Mouse (Mus musculus): ENCODE measurements around the gene Gsk3b. TPM values are rescaled to one million over a fixed set of nuclear protein-coding genes. Genes with fewer than 3 reads are reported as not detected.

The Gsk3b gene
- polyA plus RNA-seq (2012; rRNA removed) = 44.6 and 45.3 TPM in 2 replicates

DNA sequence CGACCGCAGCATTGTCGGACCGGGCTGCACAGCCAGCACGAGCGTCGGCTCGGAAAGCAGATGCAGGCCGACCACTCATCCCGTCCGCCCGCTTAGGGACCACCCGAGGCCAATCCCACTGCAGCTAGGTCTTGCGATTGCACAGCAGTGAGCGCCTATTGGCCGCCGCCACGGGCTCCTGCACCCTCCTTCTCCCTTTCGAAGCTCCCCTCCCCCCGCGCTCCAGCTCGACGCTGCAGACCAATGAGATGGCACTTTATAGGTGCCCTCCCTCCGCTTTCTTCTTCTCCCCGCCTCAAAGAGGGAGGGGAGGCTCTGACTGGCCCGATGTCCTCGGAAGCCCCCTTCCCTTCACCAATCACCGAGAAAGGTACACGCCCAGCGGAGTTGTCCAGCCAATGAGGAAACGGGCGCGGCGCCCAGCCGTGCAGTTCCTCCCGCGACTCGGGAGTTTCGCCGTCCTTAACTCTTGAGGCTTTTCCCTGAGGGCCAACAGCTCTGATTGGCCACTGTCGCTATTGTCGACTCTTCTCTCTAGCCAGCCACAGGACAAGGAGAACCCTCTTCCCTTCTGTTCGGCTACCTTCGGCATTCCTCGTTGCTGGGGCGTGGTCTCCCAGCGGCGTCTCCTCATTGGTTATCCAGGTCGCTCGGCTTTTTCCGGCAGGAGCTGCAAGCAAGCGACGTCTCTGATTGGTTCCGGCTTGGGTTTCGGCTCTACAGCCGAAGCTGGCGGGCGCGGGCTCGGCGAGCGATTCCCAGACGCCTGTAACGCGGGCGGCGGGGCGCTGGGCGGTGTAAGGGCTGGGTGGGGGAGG, at the start of gene Gsk3b:
Gene Gsk3b (plus strand): TSS at position 373 of the 818 bp plus-strand sequence.
- DNase-seq (ENCODE audit: extremely low spot score in 1 of 2, low spot score in 1 of 2) = peak; percentile 100

DNA sequence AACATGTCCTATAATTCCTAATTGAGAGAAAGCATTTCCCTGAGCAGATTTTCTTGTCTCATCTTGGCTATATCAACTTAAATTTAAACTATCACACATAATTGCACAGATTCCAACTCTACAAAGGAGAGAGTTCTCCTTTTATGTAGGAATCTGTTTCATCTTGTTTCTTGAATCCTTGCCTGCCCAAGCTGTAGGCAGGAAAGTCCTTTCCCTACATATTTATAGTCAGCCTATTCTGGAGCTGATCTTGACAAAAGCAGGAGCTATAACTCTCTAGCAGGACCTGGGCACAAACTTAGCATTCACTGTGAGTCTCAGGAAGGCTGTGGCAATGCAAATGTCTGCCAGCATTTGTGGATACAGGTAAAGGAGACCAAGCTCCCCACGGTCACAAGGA, 46.6 kb upstream of the Gsk3b start:
- peak in 1 of 2 experiments; percentile 18 for DNase-seq (ENCODE audit: extremely low spot score in 1 of 2, low spot score in 1 of 2)

DNA sequence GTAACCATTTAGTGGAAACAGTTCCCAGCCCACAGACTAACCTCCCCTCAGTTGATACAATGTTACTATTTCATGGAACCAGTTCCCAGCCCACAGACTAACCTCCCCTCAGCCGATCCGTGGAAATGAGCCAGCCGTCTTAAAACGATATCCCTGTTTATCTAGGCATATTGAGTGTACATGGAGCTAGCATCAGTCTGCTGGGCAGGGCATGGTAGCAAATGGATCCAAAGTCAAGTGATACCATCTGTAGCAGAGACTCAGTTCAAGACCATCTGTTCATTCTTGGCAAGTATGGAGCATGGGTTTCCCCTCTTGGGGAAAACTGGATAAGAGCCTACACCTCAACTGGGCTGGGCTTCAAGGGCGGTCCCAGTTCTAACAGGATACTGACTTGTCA, 44.2 kb upstream of the Gsk3b start:
- DNase-seq (ENCODE audit: extremely low spot score in 1 of 2, low spot score in 1 of 2) = peak in 1 of 2 experiments; percentile 27

DNA sequence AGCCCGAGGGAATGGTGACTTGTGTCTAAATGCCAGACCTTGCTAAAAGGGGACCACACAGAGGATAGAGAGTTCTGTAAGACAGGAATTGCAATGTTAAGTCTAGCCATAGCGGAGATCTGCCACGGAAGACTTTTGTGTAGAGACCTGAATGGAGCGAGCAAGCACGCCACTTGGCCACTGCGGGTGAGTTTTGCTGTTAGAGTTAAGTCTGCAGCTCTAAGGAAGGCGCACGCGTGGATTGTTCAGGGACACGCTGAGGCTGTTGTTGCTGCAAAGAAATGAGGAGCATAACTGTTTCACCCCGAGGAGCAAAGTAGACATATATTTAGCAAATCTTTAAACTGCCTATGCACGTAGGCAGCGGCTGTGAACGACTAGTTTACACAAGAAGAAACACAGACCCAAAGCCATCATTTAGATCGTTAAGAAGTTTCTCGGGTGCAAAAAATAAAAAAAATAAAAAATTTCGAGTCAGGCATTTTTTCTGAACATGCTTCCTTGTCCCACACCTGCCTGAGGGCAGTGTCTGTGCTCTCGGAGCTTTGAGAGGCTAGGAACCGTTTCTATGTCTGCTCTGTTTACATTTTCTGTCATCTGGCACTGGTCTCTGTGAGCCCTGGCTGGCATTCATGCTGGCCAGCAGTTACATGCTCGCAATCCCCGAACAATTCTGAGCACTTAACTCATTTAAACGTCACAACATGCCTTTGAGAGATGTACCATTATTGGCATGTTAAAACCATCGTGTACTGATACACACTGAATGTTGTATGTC, 40.8 kb upstream of the Gsk3b start:
- peak in 1 of 2 experiments; percentile 29 for DNase-seq (ENCODE audit: extremely low spot score in 1 of 2, low spot score in 1 of 2)

DNA sequence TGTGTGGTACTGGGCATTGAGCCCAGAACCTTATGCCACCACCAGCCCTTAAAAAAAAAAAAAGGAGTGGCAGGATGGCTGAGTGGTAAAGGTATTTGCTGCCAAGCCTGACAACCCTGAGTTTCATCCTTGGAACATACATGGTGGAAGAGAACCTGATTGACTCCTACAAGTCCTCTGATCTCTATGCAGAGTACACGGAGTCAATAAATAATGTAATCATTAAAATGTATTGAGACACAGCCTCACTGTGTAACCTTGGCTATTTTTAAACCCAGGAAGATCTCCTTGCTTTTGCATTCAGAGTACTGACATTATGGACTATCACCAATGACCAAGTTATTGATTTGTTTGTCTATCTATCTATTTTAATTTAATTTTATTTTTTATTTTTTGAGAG, 30.9 kb upstream of the Gsk3b start:
- DNase-seq (ENCODE audit: extremely low spot score in 1 of 2, low spot score in 1 of 2) = no peak

DNA sequence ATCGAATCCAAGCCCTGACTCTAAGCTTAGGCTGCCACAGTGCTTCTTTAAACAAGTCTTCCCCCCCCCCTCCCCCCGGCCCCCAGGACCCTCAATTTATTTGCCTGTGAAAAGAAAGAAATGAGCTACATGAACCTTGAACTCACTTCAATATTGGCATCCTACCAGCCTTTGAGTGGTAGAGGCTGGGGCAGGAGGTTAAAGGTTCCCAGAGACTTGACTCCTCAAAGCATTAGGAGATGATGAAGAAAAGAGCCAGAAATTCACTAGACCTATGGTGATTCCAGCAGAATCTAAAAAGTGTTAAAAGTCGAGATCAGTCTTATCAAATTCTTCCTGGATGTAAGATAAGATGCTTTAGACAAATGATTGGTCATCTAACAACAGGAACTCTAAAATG, 30.0 kb upstream of the Gsk3b start:
- DNase-seq (ENCODE audit: extremely low spot score in 1 of 2, low spot score in 1 of 2) = no peak

DNA sequence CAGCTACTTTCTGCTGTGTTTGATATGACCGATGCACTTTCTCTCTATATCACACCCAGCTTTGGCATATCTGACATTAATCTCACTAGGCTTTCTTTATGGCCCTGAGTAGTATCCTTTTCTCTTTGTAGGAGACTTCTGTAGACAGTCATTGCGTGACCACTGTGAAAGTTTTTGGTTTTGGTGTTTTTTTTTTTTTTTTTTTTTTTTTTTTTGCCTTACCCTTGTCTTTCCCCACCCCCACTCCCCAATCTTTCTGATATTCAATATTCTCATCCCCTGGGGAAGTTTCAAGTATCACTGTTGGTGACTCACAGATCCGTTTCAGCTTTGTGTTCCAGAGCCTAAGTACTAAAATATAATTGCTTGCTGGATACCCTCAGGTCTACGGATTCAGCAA, 29.2 kb upstream of the Gsk3b start:
- DNase-seq (ENCODE audit: extremely low spot score in 1 of 2, low spot score in 1 of 2) = no peak

DNA sequence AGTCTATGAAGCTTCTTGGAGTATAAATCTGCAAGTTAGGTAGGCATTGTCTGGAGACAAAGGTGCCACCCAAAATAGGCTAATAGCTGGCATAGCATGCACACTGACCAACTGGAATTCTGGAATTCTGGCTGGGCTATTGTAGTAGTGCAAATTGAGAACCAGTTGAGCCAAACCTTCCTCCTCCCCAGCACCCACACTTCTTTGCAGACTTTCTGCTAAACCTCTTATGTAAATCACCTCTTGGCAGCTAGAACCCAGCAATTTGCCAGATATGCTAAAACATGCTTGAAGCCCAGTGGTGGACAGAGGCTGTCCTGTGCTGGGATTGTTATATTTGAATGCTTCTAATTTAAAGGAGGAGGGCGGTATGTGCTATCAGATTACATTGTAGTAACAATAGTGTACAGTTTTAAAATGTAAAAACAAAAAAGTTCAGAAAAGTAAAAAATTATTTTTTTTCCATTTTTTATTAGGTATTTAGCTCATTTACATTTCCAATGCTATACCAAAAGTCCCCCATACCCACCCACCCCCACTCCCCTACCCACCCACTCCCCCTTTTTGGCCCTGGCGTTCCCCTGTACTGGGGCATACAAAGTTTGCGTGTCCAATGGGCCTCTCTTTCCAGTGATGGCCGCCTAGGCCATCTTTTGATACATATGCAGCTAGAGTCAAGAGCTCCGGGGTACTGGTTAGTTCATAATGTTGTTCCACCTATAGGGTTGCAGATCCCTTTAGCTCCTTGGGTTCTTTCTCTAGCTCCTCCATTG, 14.8 kb upstream of the Gsk3b start:
- peak in 1 of 2 experiments; percentile 47 for DNase-seq (ENCODE audit: extremely low spot score in 1 of 2, low spot score in 1 of 2)

DNA sequence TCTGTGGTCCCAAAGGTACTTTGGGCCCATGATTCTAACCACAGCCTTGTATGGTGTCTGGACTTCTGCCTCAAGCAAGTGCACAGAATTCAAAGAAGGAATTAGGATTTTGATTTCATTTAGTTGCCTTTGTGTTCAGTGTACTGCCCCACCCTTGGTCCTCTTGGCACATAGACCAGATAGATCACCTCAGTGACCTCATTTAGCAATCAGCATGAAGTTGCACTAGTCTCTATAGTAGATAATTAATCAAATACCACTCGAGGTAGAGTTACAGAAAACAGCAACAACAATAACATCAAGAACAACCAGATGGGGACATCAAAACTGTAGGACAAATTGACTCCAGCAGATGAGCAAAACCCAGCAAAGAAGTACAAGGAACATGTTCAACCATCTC, 8.6 kb upstream of the Gsk3b start:
- DNase-seq (ENCODE audit: extremely low spot score in 1 of 2, low spot score in 1 of 2) = no peak

DNA sequence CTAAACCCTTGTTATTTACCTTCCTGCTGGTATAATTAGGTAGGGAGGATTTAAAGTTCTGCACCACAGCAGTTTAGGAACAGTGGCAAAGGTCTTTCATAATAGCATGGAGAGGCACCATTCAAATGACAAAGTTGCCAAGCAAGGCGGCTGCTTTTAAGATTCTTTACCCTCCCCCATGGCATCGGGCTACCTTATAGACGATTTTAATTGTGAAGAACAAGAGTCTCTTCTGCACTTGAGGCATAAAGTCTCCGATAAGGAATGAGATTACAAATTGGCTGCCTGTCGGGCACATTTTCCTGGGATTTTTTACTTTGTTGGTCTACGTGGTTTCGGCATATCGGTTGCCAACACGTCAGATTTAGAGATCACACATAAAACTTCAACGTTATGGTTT, 1.6 kb upstream of the Gsk3b start:
- DNase-seq (ENCODE audit: extremely low spot score in 1 of 2, low spot score in 1 of 2) = no peak

DNA sequence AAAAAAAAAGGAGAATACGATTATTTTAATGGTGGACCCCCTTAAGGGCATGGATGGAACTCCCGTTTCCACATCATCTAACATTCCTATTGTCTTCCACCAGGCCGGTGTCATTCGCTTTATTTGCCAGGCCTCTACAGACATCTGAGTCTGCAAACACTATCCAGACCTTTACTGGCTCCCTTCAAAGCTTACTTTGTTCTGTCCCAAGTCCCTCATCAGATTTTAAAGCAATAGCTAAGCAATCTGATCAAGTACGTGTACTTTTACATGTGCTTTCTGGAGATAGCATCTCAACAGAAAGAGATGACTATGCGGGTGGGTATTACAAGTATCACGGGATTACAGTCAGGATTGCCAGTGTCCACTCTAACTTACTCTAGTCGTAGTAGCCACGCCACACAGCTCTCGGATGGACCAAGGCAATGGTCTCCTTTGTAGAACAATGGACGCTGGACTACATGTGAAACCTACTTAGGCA, 1.1 kb upstream of the Gsk3b start:
- peak in 1 of 2 experiments; percentile 31 for DNase-seq (ENCODE audit: extremely low spot score in 1 of 2, low spot score in 1 of 2)

DNA sequence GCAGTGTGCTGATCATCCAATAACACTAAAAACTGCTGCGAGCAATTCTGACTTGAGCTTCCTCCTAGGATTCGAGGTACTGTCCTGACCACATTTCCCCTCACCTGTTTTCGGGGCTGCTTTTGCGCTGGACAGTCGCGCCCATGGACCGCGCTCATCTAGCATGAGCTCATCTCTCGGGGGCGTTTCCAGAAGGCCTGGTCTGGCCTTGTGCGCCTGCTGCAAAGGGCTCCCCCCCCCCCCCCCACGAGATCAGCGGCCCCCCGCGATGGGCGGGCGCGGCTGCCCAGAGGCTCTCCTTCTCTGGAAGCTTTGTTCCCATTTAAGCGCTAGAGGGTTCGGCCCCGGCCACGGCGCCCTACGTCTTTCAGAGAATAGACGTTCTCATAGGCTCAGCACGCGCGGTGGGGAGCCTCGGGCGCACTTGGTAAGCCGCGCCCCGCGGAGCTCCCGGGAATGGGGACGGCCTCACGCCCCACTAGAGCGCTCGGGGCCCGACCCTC, 624 bp upstream of the Gsk3b start:
- no peak for DNase-seq (ENCODE audit: extremely low spot score in 1 of 2, low spot score in 1 of 2)

DNA sequence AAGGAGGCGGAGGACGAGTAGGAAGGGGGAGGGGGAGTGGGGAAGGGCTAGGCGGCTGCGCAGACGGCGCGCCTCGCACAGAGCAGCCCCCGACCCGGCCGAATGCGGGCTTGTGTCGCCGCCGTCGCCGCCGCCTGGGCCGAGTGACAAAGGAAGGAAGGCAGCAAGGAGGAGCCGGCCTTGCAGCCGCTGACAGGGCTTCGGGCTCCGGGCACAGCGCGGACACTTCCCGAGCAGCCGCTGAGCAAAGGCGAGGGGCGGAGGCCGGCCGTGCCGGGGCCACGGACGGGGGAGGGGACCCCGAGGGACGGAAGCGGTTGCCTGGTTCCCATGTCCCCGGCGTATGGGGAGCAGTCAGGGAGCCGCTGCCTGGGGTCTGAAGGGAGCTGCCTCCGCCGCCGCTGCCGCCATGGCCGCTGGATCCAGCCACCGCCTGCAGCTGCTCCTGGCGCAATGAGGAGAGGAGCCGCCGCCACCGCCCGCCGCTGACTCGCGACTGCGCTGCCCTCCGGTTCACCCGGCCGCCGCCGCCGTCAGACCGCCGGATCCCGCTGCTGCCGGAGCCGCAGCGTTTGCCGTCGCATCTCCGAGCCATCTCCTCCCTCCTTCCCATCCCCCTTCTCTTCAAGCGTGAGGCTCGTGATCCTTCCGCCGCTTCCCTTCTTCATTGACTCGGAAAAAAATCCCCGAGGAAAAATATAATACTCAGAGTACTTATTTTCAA, 808 bp downstream of the Gsk3b start:
- peak in 1 of 2 experiments; percentile 60 for DNase-seq (ENCODE audit: extremely low spot score in 1 of 2, low spot score in 1 of 2)

DNA sequence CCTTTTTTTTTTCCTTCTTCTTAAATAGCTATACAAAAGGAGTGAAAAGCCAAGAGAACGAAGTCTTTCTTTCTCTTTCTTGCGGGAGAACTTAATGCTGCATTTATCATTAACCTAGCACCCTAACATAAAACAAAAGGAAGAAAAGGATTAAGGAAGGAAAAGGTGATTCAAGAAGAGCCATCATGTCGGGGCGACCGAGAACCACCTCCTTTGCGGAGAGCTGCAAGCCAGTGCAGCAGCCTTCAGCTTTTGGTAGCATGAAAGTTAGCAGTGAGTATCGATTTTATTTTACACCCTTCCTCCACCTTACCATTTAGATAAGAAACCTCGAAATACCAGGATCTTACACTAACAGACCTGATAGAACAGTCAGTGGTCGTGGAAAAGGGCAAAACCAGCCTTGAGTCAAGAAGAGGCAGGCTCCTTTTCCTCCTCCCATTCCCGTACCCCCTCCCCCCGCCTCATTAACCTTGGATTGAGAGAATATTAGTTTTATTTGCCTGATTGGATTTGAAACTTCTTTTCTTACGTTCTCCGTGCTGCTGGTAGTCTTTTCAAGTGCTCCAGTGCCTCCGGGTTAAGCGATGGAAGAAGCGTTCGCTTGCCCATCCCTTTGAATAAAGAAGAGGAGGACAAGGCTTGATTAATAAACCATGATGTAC, 1.7 kb downstream of the Gsk3b start:
- DNase-seq (ENCODE audit: extremely low spot score in 1 of 2, low spot score in 1 of 2) = no peak

DNA sequence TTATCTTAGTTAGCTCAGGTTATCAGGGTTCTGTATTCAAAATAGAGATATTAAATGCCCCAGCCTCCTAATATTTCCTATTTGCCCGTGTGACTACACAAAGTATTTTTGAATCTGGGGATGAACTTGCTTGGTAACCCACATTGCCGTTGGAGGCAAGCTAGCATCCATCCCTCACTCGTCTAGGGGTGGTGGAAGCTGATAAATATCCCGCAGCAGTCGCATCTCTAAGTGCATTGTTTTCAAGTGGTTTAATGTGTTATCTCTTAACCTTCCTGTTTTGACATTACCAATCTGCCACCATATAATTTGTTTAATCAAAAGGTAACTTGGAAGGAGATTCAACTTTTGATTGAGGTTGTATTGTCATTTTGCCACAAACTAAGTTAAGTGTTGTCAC, 2.2 kb downstream of the Gsk3b start:
- no peak for DNase-seq (ENCODE audit: extremely low spot score in 1 of 2, low spot score in 1 of 2)

DNA sequence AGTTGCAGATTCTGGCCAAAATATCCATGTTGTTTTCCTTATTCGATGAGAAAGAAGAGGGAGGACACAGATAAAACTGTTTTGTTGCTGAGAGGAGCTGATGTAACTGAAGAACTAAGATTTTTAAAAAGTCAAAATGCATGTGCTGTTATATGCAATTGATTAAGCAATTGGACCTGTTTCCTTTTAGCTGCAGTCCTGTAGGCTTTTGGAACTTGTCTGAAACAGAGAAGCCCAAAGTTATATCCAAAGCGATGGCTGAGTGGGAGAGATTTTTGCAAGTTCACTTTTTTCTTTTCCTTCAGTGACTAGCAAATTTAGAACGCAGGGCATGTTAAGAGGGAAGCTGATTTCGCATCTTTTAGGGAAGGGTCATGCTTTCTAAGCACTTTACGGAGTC, 2.9 kb downstream of the Gsk3b start:
- no peak for DNase-seq (ENCODE audit: extremely low spot score in 1 of 2, low spot score in 1 of 2)

DNA sequence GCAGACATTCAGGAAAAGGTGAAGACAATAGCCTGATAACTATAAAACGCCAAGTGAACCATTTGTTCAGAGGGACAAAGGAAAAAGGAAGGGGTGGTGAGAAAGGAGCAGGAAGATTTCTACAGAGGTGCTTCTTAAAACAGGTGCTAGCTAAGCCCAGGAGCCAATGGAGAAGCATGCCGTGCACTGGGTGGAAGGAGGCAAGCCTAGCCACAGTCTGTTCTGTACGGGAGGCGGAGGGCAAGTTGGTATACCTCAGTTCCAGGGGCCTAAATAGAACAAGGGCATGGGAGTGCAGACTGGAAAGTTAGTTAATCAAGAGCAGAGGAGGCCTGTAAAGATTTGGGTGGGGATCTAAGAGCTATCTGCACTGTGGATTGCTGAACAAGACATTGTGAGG, 3.8 kb downstream of the Gsk3b start:
- DNase-seq (ENCODE audit: extremely low spot score in 1 of 2, low spot score in 1 of 2) = no peak

DNA sequence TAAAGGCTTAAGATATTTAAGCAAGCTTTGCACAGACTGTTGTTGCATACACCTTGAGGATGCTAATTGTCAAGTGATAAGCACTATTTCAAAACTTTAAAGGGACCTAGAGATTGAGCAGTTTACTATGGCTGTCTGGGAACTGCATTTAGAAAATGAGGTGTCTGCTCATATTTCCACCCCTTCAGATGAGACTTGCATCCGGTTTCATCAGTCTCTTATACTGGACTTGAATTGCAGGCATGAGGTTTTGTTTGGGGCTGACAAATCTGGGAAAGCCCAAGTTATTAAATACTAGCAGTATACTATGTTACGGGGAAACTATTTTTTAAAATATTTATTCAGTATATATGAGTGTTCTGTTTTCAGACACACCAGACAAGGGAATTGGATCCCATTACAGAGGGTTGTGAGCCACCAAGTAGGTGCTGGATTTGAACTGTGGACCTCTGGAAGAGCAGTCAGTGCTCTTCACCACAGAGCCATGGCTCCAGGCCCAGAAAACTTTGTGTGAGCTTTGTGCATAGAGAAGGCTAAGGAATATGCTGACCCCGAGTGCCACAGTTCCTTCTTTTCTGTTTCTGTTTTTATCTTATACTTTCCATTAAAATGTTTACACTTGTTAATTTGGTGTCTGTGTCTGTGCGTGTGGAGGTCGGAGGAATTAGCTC, 6.5 kb downstream of the Gsk3b start:
- no peak for DNase-seq (ENCODE audit: extremely low spot score in 1 of 2, low spot score in 1 of 2)

DNA sequence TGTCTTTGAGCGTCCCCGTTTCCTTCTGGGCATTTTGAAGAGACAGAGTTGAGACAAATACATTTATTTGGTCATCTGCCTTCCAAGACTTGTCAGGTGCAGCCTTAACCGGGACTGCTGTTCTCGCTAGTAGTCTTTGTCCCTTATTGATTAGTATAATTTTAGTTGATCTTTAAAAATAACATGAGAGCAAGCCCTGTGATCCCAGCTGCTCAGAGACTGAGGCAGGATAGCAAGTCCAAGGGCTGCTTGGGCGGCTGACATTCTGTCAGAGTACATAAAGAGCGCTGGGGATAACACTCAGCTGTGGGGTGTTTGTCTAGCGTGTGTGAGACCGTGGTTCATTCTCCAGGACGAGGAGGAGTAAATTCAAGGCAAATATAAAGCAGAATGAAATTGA, 8.7 kb downstream of the Gsk3b start:
- no peak for DNase-seq (ENCODE audit: extremely low spot score in 1 of 2, low spot score in 1 of 2)
